Mouse (Mus musculus): ENCODE data around the gene Pdap1. TPM values are rescaled to one million over a fixed set of nuclear protein-coding genes. Genes with fewer than 3 reads are reported as not detected.

Pdap1 gene
- polyA plus RNA-seq, 1 experiment, result 136 TPM

- peaks cover 86% of the 10 kb centered on the region for H3K36me3 ChIP-seq (ENCODE audit: control insufficient read depth, insufficient read depth)
- no peak for TF ChIP-seq USF1 (IDR thresholded peaks at IDR 0.05; ENCODE audit: low read depth)
- TF ChIP-seq CEBPB (IDR thresholded peaks at IDR 0.05; ENCODE audit: low read depth), result no peak
- TF ChIP-seq MAX (IDR thresholded peaks at IDR 0.05), result no peak
- no peak for TF ChIP-seq FOSL1 (IDR thresholded peaks at IDR 0.05; ENCODE audit: insufficient read depth, low read length, poor library complexity, severe bottlenecking)
- TF ChIP-seq MYOD1 (IDR thresholded peaks at IDR 0.05; ENCODE audit: control insufficient read depth, insufficient read length, low read depth), result no peak
- no peak for TF ChIP-seq MYOG (IDR thresholded peaks at IDR 0.05; ENCODE audit: control insufficient read depth, extremely low read depth, insufficient read length)
- TF ChIP-seq CTCF (IDR thresholded peaks at IDR 0.05; ENCODE audit: control insufficient read depth, insufficient read depth, insufficient read length), result no peak
- no peaks in the 10 kb centered on the region for H3K27me3 ChIP-seq (ENCODE audit: control insufficient read depth, insufficient read depth, insufficient read length)
- H3ac ChIP-seq (ENCODE audit: control insufficient read depth, insufficient read length, low read depth), result no peak overlapping the region
- H3K4me3 ChIP-seq (ENCODE audit: insufficient read depth, poor library complexity, severe bottlenecking), result no peak overlapping the region
- peaks cover 11% of the 10 kb centered on the region for H3K79me2 ChIP-seq (ENCODE audit: control insufficient read depth, insufficient read depth)
- peaks cover 2% of the 10 kb centered on the region for H3K79me3 ChIP-seq (ENCODE audit: low read depth)
Measured at GRCm38 (mm10) chr5:145129124-145129523, 10.9 kb downstream of the Pdap1 start.

- H3K79me2 ChIP-seq (ENCODE audit: control insufficient read depth, insufficient read depth), result peaks cover 11% of the 10 kb centered on the region
- no peaks in the 10 kb centered on the region for H3K27me3 ChIP-seq (ENCODE audit: control insufficient read depth, insufficient read depth, insufficient read length)
- peaks cover 84% of the 10 kb centered on the region for H3K36me3 ChIP-seq (ENCODE audit: control insufficient read depth, insufficient read depth)
- no peak overlapping the region for H3K4me3 ChIP-seq (ENCODE audit: insufficient read depth, poor library complexity, severe bottlenecking)
- peaks cover 5% of the 10 kb centered on the region for H3K79me3 ChIP-seq (ENCODE audit: low read depth)
- TF ChIP-seq CEBPB (IDR thresholded peaks at IDR 0.05; ENCODE audit: low read depth) (no peak), MAX (IDR thresholded peaks at IDR 0.05) (no peak), FOSL1 (IDR thresholded peaks at IDR 0.05; ENCODE audit: insufficient read depth, low read length, poor library complexity, severe bottlenecking) (no peak), CTCF (IDR thresholded peaks at IDR 0.05; ENCODE audit: control insufficient read depth, insufficient read depth, insufficient read length) (no peak), MYOG (IDR thresholded peaks at IDR 0.05; ENCODE audit: control insufficient read depth, extremely low read depth, insufficient read length) (no peak), USF1 (IDR thresholded peaks at IDR 0.05; ENCODE audit: low read depth) (no peak), MYOD1 (IDR thresholded peaks at IDR 0.05; ENCODE audit: control insufficient read depth, insufficient read length, low read depth) (no peak)
- no peak overlapping the region for H3ac ChIP-seq (ENCODE audit: control insufficient read depth, insufficient read length, low read depth)
Measured at GRCm38 (mm10) chr5:145126580-145126979, 13.5 kb downstream of the Pdap1 start.

- Histone ChIP-seq H3ac (ENCODE audit: control insufficient read depth, insufficient read length, low read depth) (no peak overlapping the region), H3K27me3 (ENCODE audit: control insufficient read depth, insufficient read depth, insufficient read length) (no peaks in the 10 kb centered on the region), H3K79me2 (ENCODE audit: control insufficient read depth, insufficient read depth) (peaks cover 43% of the 10 kb centered on the region), H3K79me3 (ENCODE audit: low read depth) (peaks cover 35% of the 10 kb centered on the region), H3K4me3 (ENCODE audit: insufficient read depth, poor library complexity, severe bottlenecking) (no peak overlapping the region), H3K36me3 (ENCODE audit: control insufficient read depth, insufficient read depth) (peaks cover 84% of the 10 kb centered on the region)
- TF ChIP-seq USF1 (IDR thresholded peaks at IDR 0.05; ENCODE audit: low read depth) (no peak), MAX (IDR thresholded peaks at IDR 0.05) (no peak), FOSL1 (IDR thresholded peaks at IDR 0.05; ENCODE audit: insufficient read depth, low read length, poor library complexity, severe bottlenecking) (no peak), MYOD1 (IDR thresholded peaks at IDR 0.05; ENCODE audit: control insufficient read depth, insufficient read length, low read depth) (no peak), CEBPB (IDR thresholded peaks at IDR 0.05; ENCODE audit: low read depth) (no peak), MYOG (IDR thresholded peaks at IDR 0.05; ENCODE audit: control insufficient read depth, extremely low read depth, insufficient read length) (no peak), CTCF (IDR thresholded peaks at IDR 0.05; ENCODE audit: control insufficient read depth, insufficient read depth, insufficient read length) (no peak)
Measured at GRCm38 (mm10) chr5:145123396-145123795, 16.6 kb downstream of the Pdap1 start.

- Histone ChIP-seq H3K79me2 (ENCODE audit: control insufficient read depth, insufficient read depth) (peaks cover 68% of the 10 kb centered on the region), H3K27me3 (ENCODE audit: control insufficient read depth, insufficient read depth, insufficient read length) (no peaks in the 10 kb centered on the region), H3K79me3 (ENCODE audit: low read depth) (peaks cover 53% of the 10 kb centered on the region), H3K36me3 (ENCODE audit: control insufficient read depth, insufficient read depth) (peaks cover 72% of the 10 kb centered on the region), H3K4me3 (ENCODE audit: insufficient read depth, poor library complexity, severe bottlenecking) (no peak overlapping the region), H3ac (ENCODE audit: control insufficient read depth, insufficient read length, low read depth) (no peak overlapping the region)
- TF ChIP-seq MAX (IDR thresholded peaks at IDR 0.05) (no peak), USF1 (IDR thresholded peaks at IDR 0.05; ENCODE audit: low read depth) (no peak), CTCF (IDR thresholded peaks at IDR 0.05; ENCODE audit: control insufficient read depth, insufficient read depth, insufficient read length) (no peak), CEBPB (IDR thresholded peaks at IDR 0.05; ENCODE audit: low read depth) (no peak), MYOG (IDR thresholded peaks at IDR 0.05; ENCODE audit: control insufficient read depth, extremely low read depth, insufficient read length) (no peak), FOSL1 (IDR thresholded peaks at IDR 0.05; ENCODE audit: insufficient read depth, low read length, poor library complexity, severe bottlenecking) (no peak), MYOD1 (IDR thresholded peaks at IDR 0.05; ENCODE audit: control insufficient read depth, insufficient read length, low read depth) (no peak)
Measured at GRCm38 (mm10) chr5:145120921-145121320, 19.1 kb downstream of the Pdap1 start.

- TF ChIP-seq MYOD1 (IDR thresholded peaks at IDR 0.05; ENCODE audit: control insufficient read depth, insufficient read length, low read depth), result no peak
- TF ChIP-seq MAX (IDR thresholded peaks at IDR 0.05), result no peak
- no peak for TF ChIP-seq CEBPB (IDR thresholded peaks at IDR 0.05; ENCODE audit: low read depth)
- no peak for TF ChIP-seq FOSL1 (IDR thresholded peaks at IDR 0.05; ENCODE audit: insufficient read depth, low read length, poor library complexity, severe bottlenecking)
- TF ChIP-seq CTCF (IDR thresholded peaks at IDR 0.05; ENCODE audit: control insufficient read depth, insufficient read depth, insufficient read length), result peak; percentile 15
- peak; percentile 52 for TF ChIP-seq USF1 (IDR thresholded peaks at IDR 0.05; ENCODE audit: low read depth)
- peaks cover 61% of the 10 kb centered on the region for H3K36me3 ChIP-seq (ENCODE audit: control insufficient read depth, insufficient read depth)
- no peaks in the 10 kb centered on the region for H3K27me3 ChIP-seq (ENCODE audit: control insufficient read depth, insufficient read depth, insufficient read length)
- peaks cover 83% of the 10 kb centered on the region for H3K79me2 ChIP-seq (ENCODE audit: control insufficient read depth, insufficient read depth)
- H3ac ChIP-seq (ENCODE audit: control insufficient read depth, insufficient read length, low read depth), result no peak overlapping the region
- no peak overlapping the region for H3K4me3 ChIP-seq (ENCODE audit: insufficient read depth, poor library complexity, severe bottlenecking)
- H3K79me3 ChIP-seq (ENCODE audit: low read depth), result peaks cover 68% of the 10 kb centered on the region
Measured at GRCm38 (mm10) chr5:145119385-145119784, 20.7 kb downstream of the Pdap1 start.

- TF ChIP-seq FOSL1 (IDR thresholded peaks at IDR 0.05; ENCODE audit: insufficient read depth, low read length, poor library complexity, severe bottlenecking) (no peak), CTCF (IDR thresholded peaks at IDR 0.05; ENCODE audit: control insufficient read depth, insufficient read depth, insufficient read length) (no peak), MYOD1 (IDR thresholded peaks at IDR 0.05; ENCODE audit: control insufficient read depth, insufficient read length, low read depth) (no peak), MYOG (IDR thresholded peaks at IDR 0.05; ENCODE audit: control insufficient read depth, extremely low read depth, insufficient read length) (no peak), CEBPB (IDR thresholded peaks at IDR 0.05; ENCODE audit: low read depth) (no peak), MAX (IDR thresholded peaks at IDR 0.05) (no peak)
- Histone ChIP-seq H3K4me3 (ENCODE audit: insufficient read depth, poor library complexity, severe bottlenecking) (no peak overlapping the region), H3K36me3 (ENCODE audit: control insufficient read depth, insufficient read depth) (peaks cover 52% of the 10 kb centered on the region), H3K79me2 (ENCODE audit: control insufficient read depth, insufficient read depth) (peaks cover 88% of the 10 kb centered on the region), H3ac (ENCODE audit: control insufficient read depth, insufficient read length, low read depth) (no peak overlapping the region), H3K27me3 (ENCODE audit: control insufficient read depth, insufficient read depth, insufficient read length) (no peaks in the 10 kb centered on the region), H3K79me3 (ENCODE audit: low read depth) (peaks cover 68% of the 10 kb centered on the region)
Measured at GRCm38 (mm10) chr5:145118461-145118860, 21.6 kb downstream of the Pdap1 start.
